Mouse (Mus musculus): ENCODE results near the gene Chd2. TPM values are rescaled to one million over a fixed set of nuclear protein-coding genes. Genes with fewer than 3 reads are reported as not detected.

Gene Chd2
- 45.1 and 45.7 TPM in 2 replicates for polyA plus RNA-seq (2016; fragmentation: Nextera tagmentation; extraction: Ambion mirVana)

GRCm38 (mm10) chr7:73541412-73542130 is at the start of gene Chd2:
Gene Chd2, minus strand, starts transcription at chr7:73541830.
- H3K36me3 ChIP-seq (replicated peaks) = peaks cover 46% of the 10 kb centered on the region
- H3K4me1 ChIP-seq = peaks cover 14% of the 10 kb centered on the region
- H3K27me3 ChIP-seq (ENCODE audit: poor library complexity, severe bottlenecking) = no peaks in the 10 kb centered on the region
- peak within 1 kb of the TSS; percentile 60 for H3K4me3 ChIP-seq
- peak within 1 kb of the TSS; percentile 96 for H3K27ac ChIP-seq
- 0% methylated on average over 15 of the region's 15 CpGs for WGBS
- DNase-seq (ENCODE audit: extremely low spot score, low spot score) = peak; percentile 77
- H3K9me3 ChIP-seq = no peaks in the 10 kb centered on the region

- H3K27ac ChIP-seq = no peak overlapping the region
- H3K4me3 ChIP-seq = no peak overlapping the region
- DNase-seq (ENCODE audit: extremely low spot score, low spot score) = no peak
- no peaks in the 10 kb centered on the region for H3K9me3 ChIP-seq
- H3K4me1 ChIP-seq = peaks cover 39% of the 10 kb centered on the region
- no peaks in the 10 kb centered on the region for H3K27me3 ChIP-seq (ENCODE audit: poor library complexity, severe bottlenecking)
- H3K36me3 ChIP-seq (replicated peaks) = no peaks in the 10 kb centered on the region
- 95% methylated on average over 5 of the region's 5 CpGs for WGBS
Observed at GRCm38 (mm10) chr7:73590757-73591156, 49.1 kb upstream of the Chd2 start.

GRCm38 (mm10) chr7:73589208-73589771 is 47.7 kb upstream of the Chd2 start:
- peaks cover 37% of the 10 kb centered on the region for H3K4me1 ChIP-seq
- no peak for DNase-seq (ENCODE audit: extremely low spot score, low spot score)
- 0 out of 2 replicates have a peak overlapping the region, but pooled peaks have one; percentile 35 for H3K27ac ChIP-seq
- H3K4me3 ChIP-seq = no peak overlapping the region
- no peaks in the 10 kb centered on the region for H3K36me3 ChIP-seq (replicated peaks)
- 60% methylated on average over 14 of the region's 14 CpGs for WGBS
- no peaks in the 10 kb centered on the region for H3K27me3 ChIP-seq (ENCODE audit: poor library complexity, severe bottlenecking)
- H3K9me3 ChIP-seq = no peaks in the 10 kb centered on the region

GRCm38 (mm10) chr7:73588351-73588906 is 46.8 kb upstream of the Chd2 start:
- Histone ChIP-seq H3K4me1 (peaks cover 37% of the 10 kb centered on the region), H3K36me3 (replicated peaks) (no peaks in the 10 kb centered on the region), H3K9me3 (no peaks in the 10 kb centered on the region), H3K4me3 (no peak overlapping the region), H3K27me3 (ENCODE audit: poor library complexity, severe bottlenecking) (no peaks in the 10 kb centered on the region), H3K27ac (0 out of 2 replicates have a peak overlapping the region, but pooled peaks have one; percentile 35)
- 90% methylated on average over 8 of the region's 8 CpGs for WGBS
- DNase-seq (ENCODE audit: extremely low spot score, low spot score) = no peak

- no peak for DNase-seq (ENCODE audit: extremely low spot score, low spot score)
- Histone ChIP-seq H3K27me3 (ENCODE audit: poor library complexity, severe bottlenecking) (no peaks in the 10 kb centered on the region), H3K9me3 (no peaks in the 10 kb centered on the region), H3K27ac (peak overlapping the region; percentile 51; the same call in 1 of the 2 replicates), H3K4me1 (peaks cover 39% of the 10 kb centered on the region), H3K4me3 (no peak overlapping the region), H3K36me3 (replicated peaks) (no peaks in the 10 kb centered on the region)
- 92% methylated on average over 6 of the region's 6 CpGs for WGBS
Observed at GRCm38 (mm10) chr7:73586717-73587116, 45.1 kb upstream of the Chd2 start.

GRCm38 (mm10) chr7:73586206-73586605 is 44.6 kb upstream of the Chd2 start:
- Histone ChIP-seq H3K4me1 (peaks cover 39% of the 10 kb centered on the region), H3K4me3 (no peak overlapping the region), H3K27ac (no peak overlapping the region), H3K9me3 (no peaks in the 10 kb centered on the region), H3K27me3 (ENCODE audit: poor library complexity, severe bottlenecking) (no peaks in the 10 kb centered on the region), H3K36me3 (replicated peaks) (no peaks in the 10 kb centered on the region)
- WGBS = 74% methylated on average over 11 of the region's 11 CpGs
- DNase-seq (ENCODE audit: extremely low spot score, low spot score) = no peak

GRCm38 (mm10) chr7:73585114-73586032 is 43.7 kb upstream of the Chd2 start:
- Histone ChIP-seq H3K4me3 (no peak overlapping the region), H3K36me3 (replicated peaks) (no peaks in the 10 kb centered on the region), H3K9me3 (no peaks in the 10 kb centered on the region), H3K27me3 (ENCODE audit: poor library complexity, severe bottlenecking) (no peaks in the 10 kb centered on the region), H3K27ac (peak overlapping the region; percentile 81), H3K4me1 (peaks cover 39% of the 10 kb centered on the region)
- no peak for DNase-seq (ENCODE audit: extremely low spot score, low spot score)
- WGBS = 85% methylated on average over 21 of the region's 22 CpGs

GRCm38 (mm10) chr7:73584009-73584995 is 42.7 kb upstream of the Chd2 start:
- H3K4me1 ChIP-seq = peaks cover 35% of the 10 kb centered on the region
- H3K4me3 ChIP-seq = no peak overlapping the region
- 61% methylated on average over 13 of the region's 13 CpGs for WGBS
- H3K9me3 ChIP-seq = no peaks in the 10 kb centered on the region
- H3K27me3 ChIP-seq (ENCODE audit: poor library complexity, severe bottlenecking) = no peaks in the 10 kb centered on the region
- H3K27ac ChIP-seq = peak overlapping the region; percentile 81
- DNase-seq (ENCODE audit: extremely low spot score, low spot score) = no peak
- no peaks in the 10 kb centered on the region for H3K36me3 ChIP-seq (replicated peaks)

- WGBS = 86% methylated on average over 7 of the region's 7 CpGs
- Histone ChIP-seq H3K4me3 (no peak overlapping the region), H3K27ac (0 out of 2 replicates have a peak overlapping the region, but pooled peaks have one; percentile 81), H3K9me3 (no peaks in the 10 kb centered on the region), H3K27me3 (ENCODE audit: poor library complexity, severe bottlenecking) (no peaks in the 10 kb centered on the region), H3K36me3 (replicated peaks) (no peaks in the 10 kb centered on the region), H3K4me1 (peaks cover 29% of the 10 kb centered on the region)
- DNase-seq (ENCODE audit: extremely low spot score, low spot score) = no peak
Observed at GRCm38 (mm10) chr7:73583400-73583799, 41.8 kb upstream of the Chd2 start.

- Histone ChIP-seq H3K9me3 (no peaks in the 10 kb centered on the region), H3K27me3 (ENCODE audit: poor library complexity, severe bottlenecking) (no peaks in the 10 kb centered on the region), H3K4me3 (no peak overlapping the region), H3K4me1 (peaks cover 30% of the 10 kb centered on the region), H3K36me3 (replicated peaks) (no peaks in the 10 kb centered on the region), H3K27ac (no peak overlapping the region)
- no peak for DNase-seq (ENCODE audit: extremely low spot score, low spot score)
- 76% methylated on average over 6 of the region's 6 CpGs for WGBS
Observed at GRCm38 (mm10) chr7:73581836-73582375, 40.3 kb upstream of the Chd2 start.

GRCm38 (mm10) chr7:73579072-73579731 is 37.6 kb upstream of the Chd2 start:
- Histone ChIP-seq H3K9me3 (no peaks in the 10 kb centered on the region), H3K36me3 (replicated peaks) (no peaks in the 10 kb centered on the region), H3K4me1 (peaks cover 26% of the 10 kb centered on the region), H3K27me3 (ENCODE audit: poor library complexity, severe bottlenecking) (peaks cover 18% of the 10 kb centered on the region; the same call in 1 of the 2 replicates), H3K4me3 (no peak overlapping the region), H3K27ac (no peak overlapping the region)
- no peak for DNase-seq (ENCODE audit: extremely low spot score, low spot score)
- WGBS = 89% methylated on average over 8 of the region's 8 CpGs

Measured in forebrain, embryonic 10.5 days (tissue).